Mouse (Mus musculus) spleen, adult 12 weeks (tissue): ENCODE results near the gene Ube2c.

Experiments
- DNase-seq: peaks from one replicate; pipeline ENCODE4 v3.0.0; 2022; ENCODE audit warnings: low spot score

Ube2c gene

DNA sequence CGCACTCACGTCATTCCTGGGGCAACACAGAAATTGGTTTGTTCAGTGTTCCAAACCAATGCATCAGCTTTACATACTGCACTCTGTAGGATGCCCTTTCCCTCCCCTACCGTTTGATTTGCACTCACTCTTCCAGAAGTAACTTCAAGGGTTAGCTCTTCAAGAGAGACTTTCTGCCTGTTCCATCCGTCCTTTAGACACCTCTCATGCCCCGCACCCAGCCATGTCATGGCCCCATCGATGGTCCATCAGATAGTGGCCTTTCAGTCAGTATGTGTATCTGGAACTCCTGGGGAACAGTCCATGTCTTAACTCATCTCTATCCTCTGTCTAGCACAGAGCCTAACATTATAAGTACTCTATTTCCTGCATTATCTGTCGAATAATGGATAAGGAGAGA lies 7.1 kb upstream of the Ube2c start:
- DNase-seq: no peak

DNA sequence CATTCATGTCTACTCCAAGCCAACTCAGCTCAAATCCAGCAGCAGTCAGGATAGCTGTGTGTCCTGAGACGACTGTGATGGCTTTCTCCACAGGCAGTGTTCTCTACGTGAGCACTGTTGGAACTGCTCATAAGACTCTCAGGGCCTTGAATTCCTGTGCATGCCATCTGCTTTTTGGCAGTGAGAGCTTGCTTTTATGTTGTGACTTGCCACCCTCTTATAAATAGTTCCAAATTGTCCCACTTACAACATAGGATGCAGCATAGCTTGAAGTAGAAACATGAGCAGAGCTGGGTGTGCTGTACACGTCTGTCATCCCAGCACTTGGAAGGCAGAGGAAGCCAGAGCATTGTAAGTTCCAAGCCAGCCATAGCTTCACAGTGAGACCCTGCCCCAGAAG lies 3.9 kb upstream of the Ube2c start:
- DNase-seq: no peak

DNA sequence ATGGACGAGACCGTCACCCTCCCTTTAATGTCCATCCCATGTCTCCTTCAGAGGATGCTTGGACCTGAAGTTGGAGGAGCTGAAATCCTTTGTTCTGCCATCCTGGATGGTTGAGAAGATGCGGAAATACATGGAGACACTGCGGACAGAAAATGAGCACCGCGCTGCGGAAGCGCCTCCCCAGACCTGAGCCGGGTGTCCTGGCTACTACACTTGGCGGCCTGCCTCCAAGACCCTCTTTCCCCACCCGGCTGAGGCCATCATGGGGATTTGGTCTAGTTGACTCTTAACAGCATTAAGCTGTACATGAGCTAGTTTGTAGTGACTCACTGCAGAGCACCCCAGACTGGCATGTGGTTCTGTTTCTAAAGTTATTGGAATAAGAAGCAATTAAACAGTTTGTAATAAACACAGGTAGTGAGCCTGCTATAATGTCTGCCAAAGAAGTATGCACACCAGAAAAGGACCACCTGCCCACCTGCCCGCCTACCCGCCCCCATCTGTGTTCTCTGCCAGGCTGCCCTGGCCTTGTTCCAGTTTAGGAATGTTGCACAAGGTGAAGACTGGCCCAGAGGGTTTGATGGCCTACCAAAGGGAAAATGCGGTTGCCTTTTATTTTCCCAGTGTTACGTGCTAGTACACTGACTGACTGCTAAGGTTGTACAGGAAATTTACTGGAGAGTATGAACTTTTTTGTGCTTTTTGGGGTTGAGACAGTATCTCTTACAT lies 1.7 kb upstream of the Ube2c start:
- DNase-seq: no peak

DNA sequence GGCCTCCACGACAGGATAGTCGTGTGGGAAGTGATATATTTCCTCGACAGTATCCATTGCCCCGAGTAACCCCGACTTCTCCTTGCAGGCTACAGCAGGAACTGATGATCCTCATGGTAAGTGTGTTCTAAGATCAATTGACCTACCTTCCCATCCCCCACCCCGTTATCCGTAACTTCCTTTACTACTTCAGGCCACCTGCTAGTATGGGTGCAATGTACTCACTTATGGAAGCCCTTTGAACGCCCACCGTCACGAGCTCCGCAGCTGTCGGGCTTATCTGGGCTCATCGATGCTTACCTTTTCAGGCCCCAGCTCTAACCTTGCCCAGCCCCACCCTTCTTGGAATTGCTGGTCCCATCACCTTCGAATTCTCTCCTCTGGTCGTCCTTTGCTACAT lies 581 bp downstream of the Ube2c start:
- DNase-seq: no peak

DNA sequence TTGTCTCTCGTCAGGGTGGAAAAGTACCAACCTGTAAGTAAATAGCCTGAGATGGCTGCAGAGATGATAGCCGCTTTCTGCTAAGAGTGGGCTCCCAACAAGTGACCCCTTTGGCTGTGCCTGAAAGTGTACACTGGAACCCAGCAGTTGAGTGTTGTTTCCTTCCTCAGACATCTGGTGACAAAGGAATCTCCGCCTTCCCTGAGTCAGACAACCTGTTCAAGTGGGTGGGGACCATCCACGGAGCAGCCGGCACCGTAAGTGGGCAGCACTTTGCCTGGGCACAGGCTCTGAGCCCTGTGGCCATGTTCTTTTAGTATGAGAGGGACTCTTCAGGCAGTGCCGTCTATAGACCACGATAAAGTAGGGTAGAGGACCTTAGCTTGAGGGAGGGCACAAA lies 1.4 kb downstream of the Ube2c start:
- no peak for DNase-seq

DNA sequence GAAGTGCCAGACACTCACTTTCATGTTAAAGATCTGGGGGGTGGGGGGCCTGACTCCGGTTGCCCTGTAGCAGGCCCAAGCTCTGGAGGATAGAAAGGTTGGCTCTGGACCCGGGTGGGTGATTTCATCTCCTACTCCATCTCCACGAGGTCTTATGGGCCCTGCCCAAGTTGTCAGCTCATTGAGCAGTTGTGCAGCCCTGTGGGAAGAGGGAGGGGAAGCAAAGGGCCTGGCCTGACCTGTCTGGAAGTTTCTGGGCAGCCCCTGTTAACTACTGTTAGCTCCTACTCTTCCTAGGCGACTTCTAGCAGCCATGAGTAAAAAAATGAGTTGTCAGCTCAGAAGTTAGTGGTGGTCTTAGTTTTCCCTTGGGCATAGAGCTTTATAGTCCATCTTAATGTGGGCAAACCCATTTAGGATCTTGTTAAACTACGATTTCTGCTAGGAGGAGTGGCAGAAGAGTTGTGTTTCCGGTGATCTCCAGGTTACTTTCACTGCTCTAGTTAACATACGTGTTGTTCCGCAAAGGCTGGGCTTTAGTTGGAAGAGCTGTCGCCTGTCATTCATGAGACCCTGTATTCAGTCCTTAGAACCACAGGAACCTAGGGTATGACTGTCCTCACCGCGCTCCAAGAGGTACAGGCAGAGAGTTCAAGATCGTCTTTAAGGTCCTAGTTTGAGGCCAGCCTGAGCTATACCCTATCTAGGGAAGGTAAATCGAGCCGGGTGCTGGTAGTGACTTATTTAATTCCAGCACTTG lies 3.7 kb downstream of the Ube2c start:
- DNase-seq: no peak

DNA sequence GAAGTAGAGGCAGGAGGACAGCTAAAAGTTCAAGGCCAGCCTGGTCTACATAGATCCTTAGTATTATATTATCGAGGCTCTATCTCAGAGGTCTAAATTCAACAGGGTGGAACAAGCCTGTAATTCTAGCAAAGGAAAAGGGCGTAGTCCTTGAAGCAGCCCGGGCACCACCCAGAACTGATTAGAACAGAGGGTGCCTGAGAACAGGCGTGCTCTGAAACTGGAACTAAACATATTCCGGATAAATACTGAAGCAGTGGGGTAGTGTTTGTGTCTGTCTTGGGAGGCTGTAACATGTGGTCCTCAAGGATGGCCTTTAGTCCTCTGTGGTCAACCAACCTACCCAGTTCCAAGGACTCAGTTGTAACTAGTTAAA lies 4.3 kb downstream of the Ube2c start:
- no peak for DNase-seq

DNA sequence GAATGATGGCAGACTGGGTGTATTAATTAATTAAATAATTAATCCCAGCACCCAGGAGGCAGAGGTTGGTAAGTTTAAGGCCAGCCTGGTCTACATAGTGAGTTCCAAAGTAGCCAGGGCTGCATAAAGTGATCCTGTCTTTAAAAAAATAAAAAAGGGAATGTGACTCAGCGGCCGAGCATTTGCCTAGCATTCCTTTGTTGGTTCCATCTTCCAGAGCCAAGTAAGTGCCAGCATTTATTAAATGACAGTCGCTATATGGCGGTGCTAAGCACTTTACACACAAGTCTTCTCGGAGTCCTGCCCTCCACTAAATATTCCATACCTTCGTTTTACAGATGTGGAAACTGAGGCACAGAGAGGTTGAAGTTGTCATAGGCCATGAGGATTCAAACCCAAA lies 6.4 kb downstream of the Ube2c start:
- no peak for DNase-seq

DNA sequence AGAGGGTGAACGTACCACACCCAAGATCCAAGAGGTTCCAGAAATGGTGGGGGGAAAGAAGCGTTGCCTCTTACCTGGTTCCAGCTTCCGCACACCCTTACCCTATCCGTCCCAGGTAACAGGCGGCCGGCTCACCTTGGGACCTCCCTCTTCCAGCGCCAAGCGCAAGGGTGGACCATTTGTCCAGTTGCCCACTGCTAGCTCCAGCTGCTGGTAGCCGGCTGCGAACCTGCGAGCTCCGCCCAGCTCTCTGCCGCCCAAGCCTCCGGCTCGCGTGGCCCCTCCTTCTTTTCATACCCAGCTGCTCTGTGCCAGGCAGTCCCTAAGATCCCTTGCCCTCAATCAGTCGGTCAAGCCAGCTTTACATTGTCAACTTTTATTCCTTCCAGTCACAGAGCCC lies 7.1 kb downstream of the Ube2c start:
- DNase-seq: no peak

DNA sequence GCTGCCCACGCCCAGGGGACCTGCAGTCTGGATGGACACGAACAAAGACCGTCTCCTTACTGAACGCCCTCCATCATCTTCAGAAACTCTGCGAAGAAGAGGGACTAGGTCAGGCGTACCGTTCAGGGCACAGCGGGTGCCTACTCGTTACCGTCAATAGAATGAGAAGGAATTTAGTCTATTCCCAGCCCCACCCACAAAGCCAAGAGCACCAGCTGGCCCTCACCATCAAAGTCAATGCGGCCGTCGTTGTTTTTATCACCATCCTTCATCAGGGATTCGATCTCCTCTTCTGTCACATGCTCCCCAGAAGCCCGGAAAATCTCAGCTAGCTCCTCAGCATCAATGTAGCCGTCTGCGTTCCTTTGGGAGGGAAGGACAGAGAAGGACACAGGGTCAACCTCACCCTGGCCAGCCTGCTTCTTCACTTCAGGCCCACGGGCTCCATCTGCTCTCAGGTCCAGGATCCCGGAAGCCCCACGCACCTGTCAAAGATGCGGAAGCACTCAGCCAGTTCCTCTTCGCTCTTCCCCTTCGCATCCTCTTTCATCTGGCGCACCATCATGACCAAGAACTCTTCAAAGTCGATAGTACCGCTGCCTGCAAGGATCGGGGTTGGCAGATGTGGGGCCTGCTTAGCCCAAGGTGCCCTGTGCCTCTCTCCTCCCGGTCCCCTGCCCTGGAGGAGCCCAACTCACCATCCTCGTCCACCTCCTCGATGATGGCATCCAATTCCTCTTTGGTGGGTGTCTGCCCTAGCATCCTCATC lies 7.7 kb downstream of the Ube2c start:
- no peak for DNase-seq

DNA sequence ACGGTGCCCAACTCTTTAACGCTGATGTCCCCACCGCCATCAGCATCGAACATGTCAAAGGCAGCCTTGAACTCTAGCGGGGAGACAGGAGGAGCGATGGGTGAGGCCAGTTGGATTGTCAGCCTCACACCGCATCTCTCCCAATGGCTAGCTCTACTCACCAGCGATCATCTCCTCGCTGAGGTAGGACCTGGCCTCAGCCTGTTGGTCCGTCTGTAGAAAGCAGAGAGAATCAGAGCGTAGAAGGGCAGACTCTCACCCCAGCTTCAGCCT lies 8.3 kb downstream of the Ube2c start:
- no peak for DNase-seq

DNA sequence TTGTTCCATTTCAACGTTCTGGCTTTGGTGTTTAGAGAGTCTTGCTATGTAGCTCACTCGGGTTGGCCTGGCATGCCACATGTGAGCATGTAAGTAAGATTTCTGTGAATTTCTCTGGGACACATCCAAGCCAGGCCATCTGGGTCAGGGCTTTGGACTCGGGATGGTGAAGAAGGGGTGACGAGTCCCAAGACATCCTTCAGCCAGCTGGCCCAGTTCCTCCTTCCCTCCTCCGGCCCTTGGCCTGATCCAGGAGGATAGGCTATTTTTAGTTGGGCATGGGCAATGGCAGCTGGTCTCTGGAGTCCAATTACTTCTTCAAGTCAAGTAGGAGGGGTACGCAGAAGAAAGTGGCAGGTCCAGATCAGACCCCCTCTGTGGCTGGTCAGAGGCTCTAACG lies 9.1 kb downstream of the Ube2c start:
- DNase-seq: no peak

DNA sequence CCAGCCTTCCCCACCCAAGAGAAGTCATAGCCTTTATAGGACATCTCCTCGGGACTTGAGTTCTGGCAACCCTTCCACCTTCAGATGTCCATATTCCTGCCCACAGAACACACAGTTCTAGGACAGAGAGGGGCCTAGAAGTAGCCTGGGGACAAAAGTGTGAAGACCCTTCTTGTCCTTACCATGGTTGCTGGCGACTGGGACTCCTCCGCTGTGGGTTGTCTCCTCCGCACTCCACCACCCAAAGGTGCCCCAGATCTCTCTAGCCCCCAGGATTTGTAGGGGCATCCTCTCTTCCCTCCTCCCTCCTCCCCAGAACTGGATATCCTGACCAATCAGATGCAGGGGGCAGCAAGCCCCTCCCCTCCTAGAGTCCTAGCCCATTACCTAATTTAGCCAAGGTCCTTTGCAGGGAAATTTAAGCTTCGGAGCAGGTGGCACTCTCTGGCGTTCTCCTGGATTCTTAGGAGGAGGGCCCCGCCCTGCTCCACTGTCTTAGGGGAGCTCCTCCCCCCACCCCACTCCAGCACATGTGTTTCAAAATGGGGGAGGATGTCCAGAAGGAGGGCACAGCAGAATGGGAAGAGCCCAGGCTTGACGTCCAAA lies 9.9 kb downstream of the Ube2c start, which contains the start of gene Tnnc2:
Tnnc2 (minus strand) TSS at position 487 of the 606 bp plus-strand sequence.
- no peak for DNase-seq

DNA sequence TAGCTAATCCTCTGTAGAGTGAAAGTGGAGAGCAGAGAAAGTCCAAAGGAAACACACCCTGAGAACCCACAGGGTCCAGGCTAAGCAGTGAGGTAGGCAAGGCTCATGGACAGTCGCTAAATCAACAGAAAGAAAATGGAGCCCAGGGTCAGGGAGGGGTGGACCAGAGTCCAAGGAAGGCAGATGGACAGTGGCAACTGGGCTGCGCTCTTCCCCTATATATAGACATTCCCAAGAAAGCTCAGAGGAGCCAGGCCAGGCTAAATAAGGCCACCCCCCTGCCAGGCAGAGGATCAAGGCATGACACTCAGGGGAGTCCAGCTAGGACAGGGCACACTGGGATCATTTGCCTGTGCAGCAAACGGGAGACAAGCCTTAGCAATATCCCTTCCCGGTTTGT lies 12.2 kb downstream of the Ube2c start:
- no peak for DNase-seq

DNA sequence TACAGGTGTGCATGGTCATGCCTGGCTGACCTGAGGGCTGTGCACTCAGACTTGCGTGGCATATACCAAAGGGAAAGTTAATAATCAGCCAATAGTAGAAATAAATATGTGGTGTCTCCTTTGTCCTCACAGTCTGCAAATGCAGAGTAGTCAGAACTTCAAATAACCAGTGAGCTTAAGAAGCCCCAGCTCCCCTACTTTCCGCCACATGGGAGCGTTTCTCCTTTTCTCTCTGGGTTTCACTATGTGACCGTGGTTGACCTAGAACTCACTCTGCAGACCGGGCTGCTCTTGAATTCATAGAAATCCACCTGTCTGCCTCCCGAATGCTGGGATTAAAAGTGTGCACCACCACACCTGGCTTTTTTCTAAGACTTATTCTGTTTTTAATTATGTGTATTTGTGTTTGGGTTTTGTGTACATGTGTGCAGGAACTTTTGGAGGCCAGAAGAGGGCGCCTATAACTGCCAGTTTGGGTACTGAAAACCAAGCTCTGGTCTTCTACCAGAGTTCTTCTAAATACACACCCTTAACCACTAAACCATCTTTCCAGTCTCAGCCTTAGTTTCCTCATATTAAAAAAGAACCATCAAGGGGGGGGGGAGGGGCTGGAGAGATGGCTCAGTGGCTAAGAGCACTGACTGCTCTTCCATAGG lies 14.4 kb downstream of the Ube2c start:
- no peak for DNase-seq

DNA sequence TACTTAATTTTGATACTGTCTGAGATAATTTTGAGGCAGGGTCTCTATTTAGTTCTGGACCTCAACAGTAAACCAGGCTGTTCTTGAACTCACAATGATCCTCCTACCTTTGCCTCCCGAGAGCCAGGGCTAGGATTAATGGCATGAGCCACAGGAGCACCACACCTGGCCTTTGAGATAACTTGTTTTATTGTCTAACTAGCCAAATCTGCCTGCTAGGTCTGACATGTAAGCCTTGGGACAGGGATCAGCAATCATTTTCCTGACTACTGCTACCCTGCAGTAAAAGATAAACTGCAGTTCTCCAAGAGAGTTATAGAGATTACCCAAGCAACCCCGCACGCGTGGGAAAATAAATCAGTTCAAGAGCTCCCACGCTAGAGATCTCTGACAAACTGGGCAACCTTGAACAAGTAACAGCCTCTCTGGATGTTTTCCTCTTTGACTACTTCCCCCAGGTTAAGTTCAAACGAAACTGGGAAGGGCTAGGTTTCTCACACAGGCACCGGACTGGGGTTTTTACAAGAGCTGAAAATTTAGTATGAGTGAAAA lies 15.2 kb downstream of the Ube2c start:
- no peak for DNase-seq

DNA sequence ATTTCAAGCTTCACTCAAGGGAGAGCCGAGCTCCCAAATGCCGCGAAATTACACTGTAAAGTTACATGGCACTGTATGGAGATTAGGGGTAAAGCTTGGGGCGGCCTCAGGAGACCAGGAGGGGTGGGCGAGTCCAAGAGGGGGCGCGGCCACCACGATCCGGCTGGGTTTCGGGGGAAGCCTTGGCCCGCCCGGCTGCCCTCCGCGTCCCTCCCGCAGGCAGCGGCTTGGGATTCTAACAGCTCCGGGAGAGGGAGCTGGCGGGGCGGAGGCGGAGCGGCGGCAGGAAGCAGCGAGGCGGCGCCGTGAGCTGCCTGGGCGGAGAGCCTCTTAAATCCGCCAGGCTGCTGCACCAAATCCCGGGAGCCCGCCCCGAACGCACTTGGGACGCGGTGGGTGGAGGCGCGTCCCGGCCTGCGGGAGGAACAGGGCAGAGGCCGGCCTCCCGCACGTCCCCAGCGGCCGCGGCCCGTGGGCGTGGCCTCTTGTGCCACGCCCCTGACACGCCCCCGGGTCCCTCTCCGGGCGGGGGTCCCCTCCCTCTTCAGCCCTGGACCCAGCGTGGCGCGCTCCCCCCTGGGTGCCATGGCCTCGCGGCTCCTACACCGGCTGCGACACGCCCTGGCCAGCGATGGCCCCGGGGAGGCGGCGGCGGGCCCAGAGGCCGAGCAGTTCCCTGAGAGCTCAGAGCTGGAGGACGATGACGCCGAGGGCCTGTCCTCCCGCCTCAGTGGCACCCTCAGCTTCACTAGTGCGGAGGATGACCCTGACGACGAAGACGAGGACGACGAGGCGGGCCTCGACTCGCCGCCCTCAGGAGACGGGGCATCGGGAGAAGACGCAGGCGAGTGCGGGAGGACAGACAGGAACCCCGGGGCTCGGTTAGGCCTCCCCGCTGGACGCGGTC lies 16.0 kb downstream of the Ube2c start, which contains the start of gene Snx21:
Snx21 (plus strand) TSS at position 343 of the 907 bp plus-strand sequence.
- peak; percentile 62 for DNase-seq

DNA sequence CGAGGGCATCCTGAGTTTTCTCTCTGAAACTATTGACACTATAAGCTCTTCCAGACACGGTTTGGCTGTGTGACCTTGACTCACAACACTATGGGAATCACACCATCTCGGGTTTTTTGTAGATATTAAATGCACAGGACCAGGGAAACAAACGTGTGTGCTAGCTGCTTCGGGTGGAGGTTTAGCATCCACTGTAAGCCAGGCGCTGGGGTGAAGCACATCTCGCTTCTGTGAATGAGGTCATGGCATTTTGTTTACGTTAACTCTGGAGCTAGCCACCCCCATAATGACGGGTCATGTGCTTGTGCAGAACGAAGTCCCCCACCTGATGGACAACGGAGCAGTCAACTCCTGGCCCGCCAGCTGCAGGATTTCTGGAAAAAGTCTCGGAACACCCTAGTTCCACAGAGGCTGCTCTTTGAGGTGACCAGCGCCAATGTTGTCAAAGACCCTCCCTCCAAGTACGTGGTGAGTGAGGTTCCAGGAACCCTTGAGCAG lies 16.7 kb downstream of the Ube2c start:
- no peak for DNase-seq

DNA sequence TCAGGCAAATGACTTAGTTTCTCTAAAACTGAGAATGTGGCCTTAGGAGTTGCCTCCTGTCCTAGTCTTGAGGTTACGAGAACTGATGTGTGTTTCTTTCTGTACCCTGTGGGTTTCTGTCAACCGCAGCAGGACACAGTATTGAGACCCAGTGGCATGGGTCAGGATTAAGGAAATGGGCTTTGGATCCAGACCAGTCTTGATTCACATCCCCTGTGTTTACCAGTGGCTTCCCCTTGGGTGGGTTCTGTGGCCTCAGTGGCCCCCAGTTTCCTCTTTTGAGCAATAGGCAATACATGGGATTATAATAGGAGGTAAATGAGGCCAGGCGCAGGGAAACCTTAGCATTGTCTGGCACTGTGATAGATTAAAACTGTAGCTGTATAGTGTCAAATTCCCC lies 17.3 kb downstream of the Ube2c start:
- no peak for DNase-seq

DNA sequence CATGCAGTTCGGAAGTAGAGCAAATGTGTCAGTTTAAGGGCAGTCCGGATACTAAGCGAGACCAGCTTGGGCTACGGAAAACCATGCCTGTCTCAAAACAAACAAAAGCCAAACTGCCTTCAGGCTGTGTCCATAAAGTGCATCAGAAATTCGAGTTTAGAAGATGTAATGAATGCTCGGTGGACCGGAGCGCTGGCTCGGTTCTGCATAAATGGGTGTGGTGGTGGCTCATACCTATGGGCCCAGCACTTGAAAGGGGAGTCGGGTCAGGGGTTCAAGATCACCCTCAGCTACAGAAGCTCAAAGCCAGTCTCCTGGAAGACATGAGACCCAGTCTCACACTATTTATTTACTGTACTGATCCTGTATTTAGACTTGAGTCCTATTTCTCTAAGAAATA lies 18.1 kb downstream of the Ube2c start:
- no peak for DNase-seq

DNA sequence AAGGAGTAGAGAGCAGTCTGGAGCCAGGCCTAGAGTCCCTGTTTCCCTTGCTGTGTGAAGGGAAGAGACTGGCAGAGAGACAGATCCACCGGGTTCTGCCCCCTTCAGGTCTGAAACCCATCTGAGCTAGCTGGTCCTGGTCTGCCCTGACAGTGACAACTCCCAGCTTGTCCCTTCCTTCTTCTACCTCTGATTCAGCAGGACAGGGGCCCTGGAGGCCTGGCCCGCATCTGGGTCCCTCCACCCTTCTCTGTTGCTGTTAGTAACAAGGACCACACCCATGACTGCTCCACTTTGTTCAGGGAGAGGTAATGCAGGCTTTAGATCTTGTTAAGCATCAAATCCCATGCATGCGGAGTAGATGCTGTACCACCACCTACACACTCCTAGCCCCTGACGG lies 18.7 kb downstream of the Ube2c start:
- no peak for DNase-seq
